Mouse (Mus musculus) ES-E14 (cell line): ENCODE data around the gene Taar7d. TPM values are rescaled to one million over a fixed set of nuclear protein-coding genes. Genes with fewer than 3 reads are reported as not detected.

Source experiments
- DNase-seq: peaks from one replicate; pipeline ENCODE4 v3.0.0-alpha.2; 2013; ENCODE audit warnings: low read depth, low spot score
- H3K27ac ChIP-seq: 2 replicates; pipeline ENCODE4 v1.5.1; 2012; ENCODE audit warnings: low read depth, mild to moderate bottlenecking, low read length, moderate library complexity, mixed read lengths; ENCODE audit not compliant: poor library complexity, insufficient read depth, severe bottlenecking
- H3K36me3 ChIP-seq: 2 replicates; pipeline ENCODE4 v1.6.1; 2012; ENCODE audit warnings: mild to moderate bottlenecking, low read length, moderate library complexity, mixed read lengths; ENCODE audit not compliant: control insufficient read depth, poor library complexity, insufficient read depth, severe bottlenecking
- H3K4me1 ChIP-seq, 2 experiments: fragments of 150-350 bp in 1 of 2; sonication (generic) in 1 of 2; 2 replicates each; pipeline ENCODE4 v1.6.1; 2012; ENCODE audit warnings: low read length in 2 of 2, mild to moderate bottlenecking in 1 of 2, mixed read lengths in 1 of 2; ENCODE audit not compliant: control insufficient read depth in 2 of 2, insufficient read depth in 2 of 2, poor library complexity in 1 of 2
- H3K4me3 ChIP-seq, 2 experiments: fragments of 150-350 bp in 1 of 2; sonication (generic) in 1 of 2; 2 replicates each; pipeline ENCODE4 v1.5.1; 2012; ENCODE audit warnings: low read length in 2 of 2, low read depth in 1 of 2, mild to moderate bottlenecking in 1 of 2, mixed read lengths in 1 of 2; ENCODE audit not compliant: insufficient read depth in 1 of 2, poor library complexity in 1 of 2, severe bottlenecking in 1 of 2
- H3K9ac ChIP-seq: 2 replicates; pipeline ENCODE4 v1.6.1; 2012; ENCODE audit warnings: low read depth, mild to moderate bottlenecking, low read length, mixed read lengths; ENCODE audit not compliant: poor library complexity, insufficient read depth, severe bottlenecking
- H3K9me3 ChIP-seq: fragments of 150-350 bp; sonication (generic); 2 replicates; pipeline ENCODE4 v1.6.1; 2012; ENCODE audit warnings: low read depth, mild to moderate bottlenecking, low read length; ENCODE audit not compliant: control insufficient read depth, insufficient read depth
- CHD2 ChIP-seq: IDR thresholded peaks from 2 replicates; pipeline ENCODE4 v1.6.1; 2014; ENCODE audit warnings: mild to moderate bottlenecking, low read depth, low read length, inconsistent platforms
- HCFC1 ChIP-seq: IDR thresholded peaks from 2 replicates; pipeline ENCODE4 v1.6.1; 2012; ENCODE audit warnings: low read length, inconsistent platforms, borderline replicate concordance; ENCODE audit not compliant: insufficient read depth
- MAFK ChIP-seq: IDR thresholded peaks from 2 replicates; pipeline ENCODE4 v1.6.1; 2014; ENCODE audit warnings: mild to moderate bottlenecking, low read depth, low read length, inconsistent platforms; ENCODE audit not compliant: insufficient read depth
- ZC3H11A ChIP-seq: IDR thresholded peaks from 2 replicates; pipeline ENCODE4 v1.6.1; 2012; ENCODE audit warnings: low read depth, mild to moderate bottlenecking, inconsistent platforms, low read length, borderline replicate concordance
- ZNF384 ChIP-seq: IDR thresholded peaks from 2 replicates; pipeline ENCODE4 v1.6.1; 2012; ENCODE audit warnings: low read depth, low read length, inconsistent platforms
- in situ Hi-C, 2 experiments: fragments of 600-800 bp; cut with MboI; formaldehyde crosslinking; loops; one replicate each; pipeline ENCODE4 v1.15.1; 2025; ENCODE audit warnings: low sequenced_read_pairs in 2 of 2, inconsistent platforms in 1 of 2; ENCODE audit not compliant: unreplicated experiment in 2 of 2
- total RNA-seq: library from RNA; depleted of rRNA; stranded (reverse); fragments of 300-350 nt; gene quantifications from 2 replicates; pipeline ENCODE4 v1.2.3, GENCODE M21; 2012

The Taar7d gene
- total RNA-seq, 1 experiment: not detected

GRCm38 (mm10) chr10:23993381-23993780 lies 33.6 kb upstream of the Taar7d start, which contains the start of gene Taar7a:
Taar7a (minus strand) TSS chr10:23993481.
- H3K27ac ChIP-seq: no peak within 1 kb of the TSS
- no peak within 1 kb of the TSS for H3K4me3 ChIP-seq
- H3K9ac ChIP-seq: no peak within 1 kb of the TSS
- TF ChIP-seq ZC3H11A: no peak
- TF ChIP-seq CHD2: no peak
- no peak for TF ChIP-seq MAFK
- TF ChIP-seq ZNF384: no peak
- no peak for TF ChIP-seq HCFC1
- no peaks in the 10 kb centered on the region for H3K9me3 ChIP-seq
- DNase-seq: no peak
- H3K4me1 ChIP-seq: no peaks in the 10 kb centered on the region
- H3K36me3 ChIP-seq: no peaks in the 10 kb centered on the region
- in situ Hi-C loops: no loop called here

DNA sequence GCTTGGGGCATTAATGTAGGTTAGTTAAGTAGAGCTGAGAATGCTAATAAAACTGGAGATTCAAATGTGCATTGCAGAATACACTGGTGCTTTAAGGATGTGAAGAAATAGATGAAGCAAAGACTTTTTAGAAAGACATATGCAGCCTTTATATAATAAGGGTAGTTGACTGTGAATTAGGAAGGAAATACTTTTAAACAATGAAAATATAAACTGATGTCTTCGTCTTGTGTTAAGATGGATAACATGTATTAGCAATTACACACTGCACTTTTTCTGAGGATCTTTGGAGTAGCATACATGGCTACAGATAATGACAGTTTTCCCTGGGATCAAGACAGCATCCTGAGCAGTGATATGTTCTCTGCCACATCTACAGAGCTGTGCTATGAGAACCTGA lies 27.4 kb upstream of the Taar7d start, which contains the start of gene Taar7b:
Taar7b (plus strand) TSS at position 301 of the 400 bp plus-strand sequence.
- Histone ChIP-seq H3K4me3 (no peak within 1 kb of the TSS), H3K9ac (no peak within 1 kb of the TSS), H3K9me3 (no peaks in the 10 kb centered on the region), H3K36me3 (no peaks in the 10 kb centered on the region), H3K4me1 (no peaks in the 10 kb centered on the region), H3K27ac (no peak within 1 kb of the TSS)
- TF ChIP-seq HCFC1: no peak
- no peak for TF ChIP-seq MAFK
- TF ChIP-seq ZNF384: no peak
- no peak for TF ChIP-seq ZC3H11A
- TF ChIP-seq CHD2: no peak
- in situ Hi-C loops: no loop called here
- DNase-seq: no peak

- in situ Hi-C loops: no loop called here
Observed at GRCm38 (mm10) chr10:24006442-24006841, 20.6 kb upstream of the Taar7d start.

DNA sequence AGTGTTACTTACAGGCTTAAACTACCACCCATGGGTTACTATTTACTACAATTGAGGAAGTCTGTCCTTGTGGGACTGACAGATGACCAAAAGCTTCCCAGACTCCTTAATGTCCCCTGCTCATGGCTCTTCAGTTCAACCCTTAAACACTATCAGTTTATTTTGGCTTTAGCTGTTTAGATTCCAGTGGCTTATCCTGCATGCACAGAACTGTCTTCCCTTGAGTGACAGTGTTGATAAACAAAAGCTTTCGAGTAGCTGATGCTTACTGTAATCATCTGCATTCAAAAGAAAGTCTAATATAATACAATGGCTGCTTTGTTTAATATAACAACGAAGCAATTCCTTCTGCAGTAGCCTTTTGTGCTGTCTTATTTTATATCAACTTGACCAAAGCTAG lies 20.0 kb upstream of the Taar7d start:
- no peak overlapping the region for H3K4me3 ChIP-seq
- H3K9me3 ChIP-seq: no peaks in the 10 kb centered on the region
- TF ChIP-seq ZC3H11A: no peak
- TF ChIP-seq HCFC1: no peak
- no peak for TF ChIP-seq CHD2
- no peak for TF ChIP-seq ZNF384
- TF ChIP-seq MAFK: no peak
- no peak overlapping the region for H3K9ac ChIP-seq
- no peaks in the 10 kb centered on the region for H3K4me1 ChIP-seq
- in situ Hi-C loops: no loop called here
- H3K36me3 ChIP-seq: no peaks in the 10 kb centered on the region
- no peak for DNase-seq
- H3K27ac ChIP-seq: no peak overlapping the region

More at GRCm38 (mm10) chr10:24006442-24006841, 20.6 kb upstream of the Taar7d start:
- Histone ChIP-seq H3K27ac (no peak overlapping the region), H3K4me3 (no peak overlapping the region), H3K36me3 (no peaks in the 10 kb centered on the region), H3K9ac (no peak overlapping the region), H3K9me3 (no peaks in the 10 kb centered on the region), H3K4me1 (no peaks in the 10 kb centered on the region)
- TF ChIP-seq HCFC1 (no peak), ZC3H11A (no peak), ZNF384 (no peak), CHD2 (no peak)
- no peak for DNase-seq

DNA sequence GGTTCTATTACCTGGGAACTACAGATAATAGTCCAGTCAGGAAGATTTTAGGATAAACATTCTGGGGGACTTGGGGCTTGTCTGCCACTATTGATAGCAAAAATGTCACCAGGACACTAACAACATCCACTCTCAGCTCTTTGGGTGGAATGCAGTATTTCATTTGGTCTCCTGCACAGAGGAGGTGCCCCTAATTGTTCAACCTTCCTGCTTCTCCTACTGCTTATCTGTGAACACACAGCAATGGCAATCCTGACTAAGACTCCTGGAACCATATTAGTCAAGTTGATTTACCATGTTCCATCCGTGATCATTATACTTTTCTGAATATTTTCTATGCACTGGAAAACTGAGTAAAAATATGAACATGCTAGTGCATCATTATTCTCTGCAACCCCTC lies 18.9 kb upstream of the Taar7d start:
- DNase-seq: no peak
- no peaks in the 10 kb centered on the region for H3K36me3 ChIP-seq
- H3K4me1 ChIP-seq: no peaks in the 10 kb centered on the region
- no peak overlapping the region for H3K27ac ChIP-seq
- H3K9me3 ChIP-seq: no peaks in the 10 kb centered on the region
- in situ Hi-C loops: no loop called here
- no peak overlapping the region for H3K9ac ChIP-seq
- no peak overlapping the region for H3K4me3 ChIP-seq
- TF ChIP-seq MAFK (no peak), CHD2 (no peak), HCFC1 (no peak), ZNF384 (no peak), ZC3H11A (no peak)
